22 mouse cellular contexts compared by ENCODE assay signal in genomic region chr12:77220616-77221015, GRCm38 (mm10). TPM values are rescaled to one million over a fixed set of nuclear protein-coding genes. Genes with fewer than 3 reads are reported as not detected.
DNase-seq lines count a peak whose midpoint lies in the region; ATAC-seq and TF ChIP-seq lines count a peak whose summit lies in the region.
"Had no signal": no experiment of that assay in that cellular context is flagged by ENCODE, and none has a peak within 500 bp of the region (broad histone marks: within the 10 kb centered on the region; RNA-seq: fewer than 3 reads in every experiment).

No protein-coding gene starts in this region.

- DNase-seq in retina, postnatal 1 day, result peak; percentile 55
- no peak for DNase-seq in retina, embryonic 14.5 days (ENCODE audit: low spot score)
- DNase-seq in MEL (ENCODE audit: low read depth, low spot score), result no peak
- peak; percentile 55 for DNase-seq in retina, postnatal 7 days (ENCODE audit: low read depth, low spot score)
- no peak for DNase-seq in natural killer cell, adult 2 months (ENCODE audit: low spot score in 2 of 2)
- DNase-seq: adrenal gland, adult 2 months; adrenal gland, adult 8-10 months; adrenal gland, postnatal 10 days; adrenal gland, postnatal 14 days; adrenal gland, postnatal 25 days; adrenal gland, postnatal 36 days; B cell, adult 2 months; cerebellum, adult 11 months; cerebellum, adult 11-12 months; cerebellum, adult 18-20 months; cerebellum, adult 2 months had no signal

- TF ChIP-seq RAD21 in MEL (IDR thresholded peaks at IDR 0.05; ENCODE audit: low read depth, low read length), result no peak

- peaks cover 7% of the 10 kb centered on the region for H3K79me2 ChIP-seq in MEL (ENCODE audit: control insufficient read depth, insufficient read depth, low read length, poor library complexity)

- TF ChIP-seq CTCF in MEL (IDR thresholded peaks at IDR 0.05 in 2 of 3, conservative IDR thresholded peaks at IDR 0.05 in 1 of 3; ENCODE audit: control insufficient read depth in 1 of 3, insufficient read depth in 1 of 3, low read depth in 2 of 3, low read length in 3 of 3, poor library complexity in 1 of 3, severe bottlenecking in 1 of 3), result no peak

- H3K36me3 ChIP-seq in MEL (ENCODE audit: control insufficient read depth in 1 of 2, insufficient read depth in 2 of 2, low read length in 2 of 2), result peaks cover 0 to 65% of the 10 kb centered on the region in 2 experiments; a peak in 2 of 4 replicates

- no peak for TF ChIP-seq EP300 in MEL (IDR thresholded peaks at IDR 0.05; ENCODE audit: low read depth in 1 of 2, low read length in 2 of 2)

- peak overlapping the region; percentile 93; the same call in 1 of the 2 replicates for H3K27ac ChIP-seq in MEL (ENCODE audit: control insufficient read depth, low read depth, low read length)

- no peaks in the 10 kb centered on the region for H3K9me3 ChIP-seq in MEL (replicated peaks; ENCODE audit: insufficient read depth, low read length)
- H3K9me3 ChIP-seq: G1E had no signal

- no peaks in the 10 kb centered on the region for H3K27me3 ChIP-seq in MEL (ENCODE audit: control insufficient read depth in 1 of 2, insufficient read depth in 2 of 2, low read length in 2 of 2)
- H3K27me3 ChIP-seq: CH12.LX, Patski had no signal

- no peak for TF ChIP-seq POLR2A in MEL (IDR thresholded peaks at IDR 0.05; ENCODE audit: control insufficient read depth in 1 of 2, insufficient read depth in 1 of 2, low read depth in 1 of 2, low read length in 2 of 2, poor library complexity in 1 of 2)

- ATAC-seq in megakaryocyte-erythroid progenitor cell, adult 5-6 weeks (replicated peaks; ENCODE audit: low FRiP score, low TSS enrichment, poor library complexity, severe bottlenecking), result no peak
- ATAC-seq: activated CD4-positive, CD25-positive, alpha-beta regulatory T cell, adult 4 months; CD4-positive, CD25-positive, alpha-beta regulatory T cell, adult 4 months; Patski had no signal

- H3K4me3 ChIP-seq in MEL (ENCODE audit: control insufficient read depth in 1 of 2, insufficient read depth in 1 of 2, low read depth in 2 of 2, low read length in 2 of 2), result no peak overlapping the region

- H3K9ac ChIP-seq in MEL (ENCODE audit: control insufficient read depth, low read depth, low read length, poor library complexity, severe bottlenecking), result no peak overlapping the region

- H3K4me1 ChIP-seq in MEL (ENCODE audit: control insufficient read depth in 1 of 2, insufficient read depth in 2 of 2, low read length in 2 of 2), result peaks cover 38 to 56% of the 10 kb centered on the region in 2 experiments

TF ChIP-seq in MEL, 35 proteins besides CTCF, POLR2A, EP300 and RAD21:
- TF ChIP-seq JUND (IDR thresholded peaks at IDR 0.05; ENCODE audit: low read depth, low read length), result no peak
- TF ChIP-seq TCF12 (IDR thresholded peaks at IDR 0.05; ENCODE audit: low read depth, low read length), result no peak
- no peak for TF ChIP-seq ETS1 (IDR thresholded peaks at IDR 0.05; ENCODE audit: low read depth, low read length)
- TF ChIP-seq CHD1 (IDR thresholded peaks at IDR 0.05; ENCODE audit: low read depth, low read length), result no peak
- no peak for TF ChIP-seq USF1 (IDR thresholded peaks at IDR 0.05; ENCODE audit: low read depth, low read length)
- TF ChIP-seq NELFE (IDR thresholded peaks at IDR 0.05; ENCODE audit: low read depth, low read length), result no peak
- TF ChIP-seq RCOR1 (IDR thresholded peaks at IDR 0.05; ENCODE audit: low read depth, low read length), result no peak
- TF ChIP-seq GATA1 (IDR thresholded peaks at IDR 0.05; ENCODE audit: low read depth, low read length), result no peak
- no peak for TF ChIP-seq ZMIZ1 (IDR thresholded peaks at IDR 0.05; ENCODE audit: low read depth, low read length)
- TF ChIP-seq USF2 (IDR thresholded peaks at IDR 0.05; ENCODE audit: borderline replicate concordance in 1 of 2, insufficient read depth in 1 of 2, low read depth in 1 of 2, low read length in 2 of 2), result no peak
- TF ChIP-seq KAT2A (conservative IDR thresholded peaks at IDR 0.05; ENCODE audit: low read depth, low read length), result no peak
- TF ChIP-seq MAFK (IDR thresholded peaks at IDR 0.05; ENCODE audit: borderline replicate concordance, low read depth, low read length), result no peak

RNA-seq across cellular contexts. Expression of gene Fut8, which starts 17.3 kb away (rescaled TPM):
- total RNA-seq in MEL (2012; rRNA removed), result 61.3 and 82.5 TPM in 2 replicates
- polyA plus RNA-seq in MEL (2012; ENCODE audit: insufficient read depth in 1 of 2, insufficient read length in 2 of 2, low read depth in 1 of 2, low replicate concordance in 2 of 2, missing spikeins in 1 of 2), result 10 to 100 TPM; 73.7 to 90.0 TPM
- total RNA-seq in megakaryocyte-erythroid progenitor cell, adult 5-6 weeks (2014; fragmentation: Nextera tagmentation), result 53.1 and 58.7 TPM in 2 replicates
- total RNA-seq in megakaryocyte-erythroid progenitor cell, adult 5-6 weeks (2017), result 46.2 and 82.8 TPM in 2 replicates

Comparison
In these comparisons a context has a peak if more than half of its experiments do, and no peak if none do; other contexts are left out.
1. DNase-seq: peak in retina, postnatal 1 day (single experiment) and retina, postnatal 7 days (single experiment); none in retina, embryonic 14.5 days (single experiment), MEL (single experiment) and natural killer cell, adult 2 months (0 of 2).